Mouse (Mus musculus) left cerebral cortex, postnatal 14 days (tissue): ENCODE measurements around the gene Inpp4b. TPM values are rescaled to one million over a fixed set of nuclear protein-coding genes. Genes with fewer than 3 reads are reported as not detected.

Source experiments
- DNase-seq, 2 experiments: peaks; one replicate each; pipeline ENCODE4 v3.0.0; 2021 to 2022; ENCODE audit warnings: low spot score in 2 of 2, mixed read lengths in 1 of 2
- intact Hi-C: fragments of 180-260 bp; cut with DNase I; formaldehyde crosslinking; loops from one replicate; pipeline ENCODE4 v1.15.1; 2025
- total RNA-seq, 2 experiments: library from RNA; stranded (reverse); gene quantifications; 2 replicates each; pipeline ENCODE4 v1.2.3; 2021

The Inpp4b gene
- total RNA-seq, 2 experiments from 2014 or later = 9.8 to 12.6 TPM

DNA sequence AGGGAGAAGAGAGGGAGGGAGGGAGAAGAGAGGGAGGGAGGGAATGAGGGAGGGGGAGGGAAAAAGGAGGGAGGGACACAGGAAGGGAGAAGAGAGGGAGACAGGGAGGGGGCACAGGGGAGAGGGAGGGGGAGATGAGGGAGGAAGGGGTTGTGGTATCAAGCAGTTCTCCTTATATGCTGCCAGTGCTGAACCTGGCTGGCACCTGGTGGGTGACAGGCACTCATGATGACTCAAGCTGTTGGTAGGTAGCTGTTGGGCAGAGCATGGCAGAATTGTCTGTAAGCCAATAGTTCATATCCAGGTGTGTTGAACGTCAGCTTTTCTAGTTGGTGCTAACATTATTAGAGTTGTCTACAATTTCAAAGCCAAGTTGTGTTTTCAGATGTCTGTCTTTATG lies 512.7 kb downstream of the Inpp4b start:
- DNase-seq = no peak
- intact Hi-C loops = no loop called here

DNA sequence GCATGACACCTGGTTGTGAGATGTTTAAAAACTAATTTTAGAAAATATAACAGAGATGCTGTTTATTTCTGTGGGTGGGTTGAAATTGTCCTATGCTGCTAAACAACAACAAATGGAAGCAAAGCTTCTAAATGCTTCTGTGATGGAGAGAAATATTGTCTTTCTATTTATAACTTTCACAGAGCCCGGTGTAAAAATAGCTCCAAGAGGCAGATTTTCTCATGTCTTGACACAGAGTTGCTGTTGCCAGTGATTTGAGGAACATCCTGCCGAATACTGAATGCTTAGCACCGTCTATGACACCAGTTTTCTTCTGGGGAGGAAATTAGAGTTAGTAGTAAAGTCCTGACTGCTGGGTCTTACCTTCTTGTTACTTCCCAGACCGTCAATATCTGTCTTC lies 513.8 kb downstream of the Inpp4b start:
- peak in 1 of 2 experiments; percentile 22 for DNase-seq
- intact Hi-C loops = no loop called here

DNA sequence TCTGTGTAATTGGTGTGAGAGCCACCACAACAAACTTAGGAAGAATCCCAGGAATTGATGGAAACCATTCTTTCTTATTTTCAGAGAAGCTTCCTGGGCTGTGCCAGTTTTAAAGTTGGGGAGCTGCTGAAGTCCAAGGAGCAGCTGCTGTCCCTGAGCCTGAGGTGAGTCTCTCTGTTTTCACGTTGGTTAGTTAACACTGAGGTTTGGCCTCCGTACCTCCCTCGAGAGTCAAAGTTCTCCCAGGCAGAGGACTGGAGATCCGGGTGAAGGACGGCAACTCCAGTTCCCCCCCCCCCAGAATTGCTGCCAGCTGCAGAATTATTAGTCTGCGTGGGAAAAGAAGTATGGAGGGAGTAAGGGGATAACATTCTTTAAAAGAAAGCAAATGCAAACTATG lies 514.3 kb downstream of the Inpp4b start:
- DNase-seq = no peak
- intact Hi-C loops = no loop called here

DNA sequence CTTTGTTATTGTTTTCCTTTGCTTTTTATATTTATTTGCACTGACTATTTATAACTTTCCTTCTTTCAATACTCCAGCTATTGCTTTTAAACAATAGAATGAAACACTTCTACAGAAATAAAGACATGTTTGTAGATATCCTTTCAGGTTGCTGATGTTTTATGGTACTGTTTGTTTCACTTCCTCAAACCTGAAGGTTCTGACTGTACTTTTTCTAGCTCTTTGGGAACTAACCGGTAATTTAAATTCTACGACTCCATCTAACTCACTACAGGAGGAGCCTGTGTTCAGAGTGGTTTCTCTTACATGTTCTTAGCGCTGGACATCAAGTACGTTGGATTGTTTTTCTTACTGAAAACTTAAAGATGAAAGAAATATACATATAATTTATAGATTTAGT lies 516.0 kb downstream of the Inpp4b start:
- DNase-seq = no peak
- intact Hi-C loops = no loop called here

DNA sequence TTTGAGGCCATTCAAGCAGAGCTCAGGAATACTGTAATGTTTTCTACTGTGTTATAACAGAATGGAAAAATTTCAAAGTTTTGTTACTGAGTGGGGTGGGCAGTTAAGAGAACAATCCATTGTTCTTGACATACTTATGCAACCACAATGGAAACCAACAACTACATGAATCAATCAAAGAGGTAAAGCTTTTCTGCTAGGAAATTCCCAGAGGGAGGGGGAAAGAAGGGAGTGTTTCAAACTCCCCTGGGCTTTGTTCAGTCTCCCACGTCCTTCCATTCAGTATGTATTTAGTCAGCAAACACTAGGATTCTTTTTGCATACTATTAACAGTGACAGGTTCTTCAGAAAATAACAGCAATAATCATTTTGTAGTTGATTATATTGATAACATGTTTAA lies 517.4 kb downstream of the Inpp4b start:
- no peak for DNase-seq
- intact Hi-C loops = no loop called here

DNA sequence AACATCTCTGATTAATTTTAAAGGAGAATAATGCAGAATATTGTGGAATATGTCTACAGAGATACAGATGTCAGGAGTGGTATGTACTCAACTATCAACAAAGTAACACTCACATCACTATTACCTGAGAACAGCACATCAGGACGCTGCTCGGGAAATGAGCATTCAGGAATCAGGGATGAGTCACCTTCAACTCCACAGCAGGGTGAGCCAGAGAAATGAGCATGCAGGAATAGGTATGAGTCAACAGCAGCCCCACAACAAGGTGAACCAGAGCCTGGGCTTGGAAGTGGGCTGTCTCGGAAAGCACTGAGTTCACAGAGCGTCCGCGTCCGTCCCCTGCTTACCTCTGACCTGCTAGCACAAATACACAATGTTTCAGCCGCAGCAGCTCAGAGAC lies 519.0 kb downstream of the Inpp4b start:
- intact Hi-C loops = no loop called here
- no peak for DNase-seq

DNA sequence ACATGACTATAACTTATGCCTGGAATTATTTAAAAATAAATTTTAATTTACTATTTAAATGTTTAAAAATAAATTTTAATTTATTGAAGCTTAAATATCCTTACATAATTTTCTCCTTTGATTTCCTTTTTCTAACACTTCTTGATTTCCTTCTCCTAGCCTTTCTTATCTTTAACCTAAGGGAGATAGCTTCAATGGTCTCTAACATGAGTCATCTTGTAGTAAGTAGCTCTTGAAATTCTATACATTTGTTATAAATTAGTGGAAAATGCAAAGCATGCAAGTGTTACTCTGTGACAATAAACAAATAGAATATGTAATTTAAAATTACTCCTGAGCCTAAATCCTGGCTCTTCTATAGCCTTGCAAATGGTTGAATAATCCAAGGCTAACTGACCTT lies 520.4 kb downstream of the Inpp4b start:
- intact Hi-C loops = no loop called here
- DNase-seq = no peak

DNA sequence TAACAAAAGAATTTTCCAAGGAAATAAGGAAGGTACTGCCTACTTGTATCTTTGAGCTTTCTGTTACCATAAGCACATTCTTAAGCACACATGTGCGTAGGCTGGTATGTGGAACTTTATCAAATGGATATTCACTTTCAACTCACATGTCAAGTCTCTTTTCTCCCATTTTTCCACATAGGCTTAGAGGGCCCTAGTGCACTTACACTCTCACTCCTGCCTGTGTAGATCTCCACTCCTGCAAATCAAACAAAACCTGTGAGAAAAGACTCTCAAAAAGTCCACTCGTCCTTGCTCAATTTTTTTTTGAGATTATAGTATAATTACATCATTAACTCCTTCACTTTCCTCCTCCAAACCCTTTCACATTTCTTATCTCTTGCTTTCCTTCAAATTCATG lies 522.0 kb downstream of the Inpp4b start:
- intact Hi-C loops = no loop called here
- no peak for DNase-seq

DNA sequence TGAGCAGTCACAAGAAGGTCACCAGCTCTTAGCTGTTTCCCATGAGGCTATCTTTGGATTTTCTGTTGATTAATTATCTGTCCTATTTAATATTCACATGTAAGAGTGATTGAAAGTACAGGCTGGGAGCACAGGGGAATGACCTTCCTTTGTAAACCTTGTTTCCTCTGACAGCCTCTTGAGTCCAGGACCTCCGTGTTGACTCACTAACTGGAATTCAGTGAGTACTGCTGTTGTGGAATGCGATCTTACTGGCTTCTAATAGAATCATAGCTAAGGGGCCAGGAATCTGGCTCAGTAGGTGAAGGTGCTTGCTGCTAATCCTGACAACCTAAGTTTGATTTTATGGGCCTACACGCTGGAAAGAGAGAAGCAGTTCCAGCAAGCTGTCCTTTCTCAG lies 523.3 kb downstream of the Inpp4b start:
- no peak for DNase-seq
- intact Hi-C loops = no loop called here

DNA sequence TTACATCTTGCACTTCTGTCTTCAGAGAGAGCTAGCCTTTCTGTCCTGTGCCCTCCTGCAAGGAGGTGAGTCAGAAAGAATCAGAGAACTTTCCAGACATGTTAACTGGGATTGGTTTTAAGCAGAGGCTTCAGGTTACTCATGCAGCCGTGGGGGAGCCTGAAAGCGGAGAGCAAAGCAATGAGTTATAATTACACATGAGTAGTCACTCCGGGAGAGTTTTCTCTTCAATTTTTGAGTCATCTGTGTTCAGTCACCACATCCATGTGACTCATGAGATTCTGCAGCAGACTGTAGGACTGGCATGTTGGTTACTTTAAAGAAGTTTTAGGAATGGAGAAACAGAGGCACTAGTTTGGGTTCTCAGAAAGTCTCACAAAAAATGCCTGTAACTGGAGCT lies 524.7 kb downstream of the Inpp4b start:
- DNase-seq = peak; percentile 31 to 43
- intact Hi-C loops = no loop called here

DNA sequence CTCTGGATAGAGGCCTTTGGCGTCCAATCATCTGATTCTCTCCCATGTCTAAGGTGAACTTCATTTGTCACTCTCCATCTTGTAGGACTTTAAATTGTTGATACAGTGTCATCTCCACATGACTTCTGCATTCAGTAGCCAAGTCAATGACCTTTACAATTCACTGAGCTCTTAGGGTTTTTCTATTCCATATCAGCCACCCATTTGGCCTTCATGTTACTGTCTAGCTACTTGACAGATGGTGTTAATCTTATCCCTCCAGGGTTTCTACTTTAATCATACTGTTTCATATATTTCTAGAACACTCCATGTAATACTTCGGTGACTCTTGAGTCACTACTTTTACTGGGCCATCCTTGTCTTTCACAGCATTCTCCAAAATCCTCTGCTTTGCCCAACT lies 528.1 kb downstream of the Inpp4b start:
- no peak for DNase-seq
- intact Hi-C loops = no loop called here

DNA sequence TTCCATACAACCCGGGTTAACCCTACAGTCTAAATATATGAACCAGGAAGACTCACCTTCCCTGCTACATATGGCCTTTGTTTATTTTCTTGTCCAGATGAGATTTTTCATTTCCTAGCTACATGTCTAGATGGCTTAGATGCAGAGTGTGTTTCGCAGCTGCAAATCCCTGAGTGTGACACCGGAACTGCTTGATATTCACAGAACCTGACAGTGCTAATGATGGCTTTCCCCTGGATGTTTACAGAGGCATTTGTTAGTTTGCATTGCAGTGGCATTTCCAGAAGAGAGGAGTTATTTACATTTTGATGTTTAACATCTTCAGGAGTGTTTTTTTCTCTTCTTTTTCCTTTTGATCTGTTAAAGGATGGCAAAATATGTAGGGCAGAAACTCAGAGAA lies 537.7 kb downstream of the Inpp4b start:
- intact Hi-C loops = no loop called here
- DNase-seq = no peak

DNA sequence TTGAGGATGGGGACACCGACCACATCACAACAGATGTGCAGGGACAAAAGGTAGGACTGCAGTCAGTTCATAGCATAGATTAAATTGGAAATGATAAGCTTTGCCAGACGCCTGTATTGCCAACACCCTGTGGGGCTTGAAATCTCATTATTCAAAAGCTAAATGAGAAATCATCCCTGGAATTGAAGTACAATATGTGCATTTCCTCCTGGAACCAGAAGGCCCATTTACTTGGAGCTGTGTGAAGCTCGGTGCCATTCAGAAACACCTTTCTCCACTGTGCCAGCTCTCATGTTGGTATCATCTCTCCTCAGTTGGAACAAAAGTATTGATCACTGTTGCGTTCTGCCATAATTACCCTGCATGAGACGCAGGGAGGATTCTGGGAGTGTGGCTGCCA lies 541.8 kb downstream of the Inpp4b start:
- DNase-seq = no peak
- intact Hi-C loops = no loop called here

DNA sequence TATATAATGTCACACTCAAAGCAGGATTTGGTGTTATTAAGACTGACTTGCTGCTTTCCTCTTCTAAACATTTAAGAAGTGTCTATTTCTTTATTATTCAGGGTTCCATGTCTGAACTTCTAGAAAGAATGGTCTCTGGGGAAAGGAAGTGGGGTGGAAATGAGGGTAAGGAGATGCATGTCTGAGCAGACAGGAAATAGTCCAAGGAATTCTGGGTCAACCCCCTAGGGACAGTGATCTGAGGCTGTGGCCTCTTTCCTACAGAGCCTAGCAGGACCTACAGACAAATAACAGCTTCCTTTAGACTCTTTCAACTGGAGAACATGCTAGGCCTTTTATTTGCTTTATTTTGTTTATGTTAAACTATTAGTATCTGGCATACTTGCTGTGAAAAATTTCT lies 546.5 kb downstream of the Inpp4b start:
- DNase-seq = no peak
- intact Hi-C loops = no loop called here

DNA sequence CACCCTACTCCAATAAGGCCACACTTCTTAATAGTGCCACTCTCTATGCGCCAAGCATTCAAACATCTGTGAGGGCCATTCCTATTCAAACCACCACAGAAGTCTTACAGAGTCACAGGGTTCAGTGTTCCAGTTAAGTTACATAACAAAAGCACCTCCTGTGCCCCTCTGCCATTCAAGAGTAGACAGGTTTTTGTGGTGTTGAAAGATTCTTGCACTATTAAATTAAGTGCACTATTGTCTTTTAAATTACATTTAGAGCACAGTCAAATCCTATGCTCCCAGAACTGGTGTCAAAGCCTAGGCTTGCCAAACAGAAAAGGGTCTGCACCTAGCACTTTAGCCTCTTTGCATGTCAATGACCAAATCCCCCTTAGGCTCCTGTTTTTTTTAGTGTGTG lies 550.9 kb downstream of the Inpp4b start:
- intact Hi-C loops = no loop called here
- DNase-seq = no peak

DNA sequence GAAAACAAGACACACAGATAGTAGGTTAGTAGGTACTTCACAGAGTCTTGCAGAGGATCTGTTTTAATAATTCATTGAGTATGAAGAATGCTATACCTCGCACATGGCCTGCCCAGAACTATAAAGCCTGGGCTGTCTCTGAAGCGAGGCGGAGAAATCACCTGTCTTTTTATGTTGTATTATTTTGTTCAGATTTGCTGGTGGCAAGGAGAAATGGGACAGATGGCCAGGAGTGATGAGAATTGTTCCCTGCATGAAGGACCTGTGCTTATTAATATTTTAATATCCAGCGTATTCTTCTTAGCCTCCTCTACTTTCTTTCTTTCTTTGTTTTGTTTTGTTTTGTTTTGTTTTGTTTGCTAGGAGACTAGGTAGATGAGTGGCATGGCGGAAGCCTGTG lies 604.5 kb downstream of the Inpp4b start:
- DNase-seq = no peak
- intact Hi-C loops = no loop called here

DNA sequence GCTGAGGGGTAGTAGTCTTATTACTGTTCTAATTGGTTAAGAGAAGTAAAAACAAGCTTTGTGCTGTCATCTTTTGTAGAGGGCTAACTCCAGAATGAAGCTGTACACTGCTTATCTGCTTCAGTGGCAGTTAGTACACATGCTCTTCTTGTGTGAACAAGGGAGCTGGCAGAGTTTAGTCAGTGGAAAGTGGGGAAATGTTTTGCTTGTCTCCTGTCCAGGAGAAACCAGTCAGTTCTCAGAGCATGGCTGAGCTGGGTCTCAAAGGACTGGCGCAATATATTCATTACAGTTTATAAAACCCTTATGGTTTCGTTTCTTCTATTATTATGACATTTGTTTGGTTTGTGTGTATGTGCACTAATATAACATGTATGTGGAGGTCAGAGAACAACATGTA lies 610.7 kb downstream of the Inpp4b start:
- intact Hi-C loops = no loop called here
- no peak for DNase-seq

DNA sequence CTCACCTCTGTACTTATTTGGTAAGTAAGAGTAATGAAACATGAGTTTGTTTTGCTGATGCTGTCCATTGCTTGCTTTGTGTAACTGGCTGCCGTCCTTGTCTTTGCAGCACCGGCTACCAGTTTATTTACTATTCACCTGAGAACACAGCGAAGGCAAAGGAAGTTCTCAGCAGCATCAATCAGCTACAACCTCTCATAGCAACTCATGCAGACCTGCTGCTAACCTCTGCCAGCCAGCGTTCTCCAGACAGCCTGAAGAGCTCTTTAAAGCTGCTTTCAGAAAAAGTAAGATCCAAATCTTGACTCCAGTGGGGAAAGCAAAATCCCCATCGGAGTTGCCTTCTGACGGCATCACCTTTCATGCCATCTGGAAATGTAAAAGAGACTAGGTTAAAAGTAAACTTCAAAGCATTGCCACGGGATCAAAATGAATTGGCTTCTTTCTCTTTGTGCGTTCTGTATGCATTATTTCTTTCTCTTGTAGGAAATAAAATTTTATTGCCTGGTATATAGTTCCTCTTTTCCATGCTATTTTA lies 642.8 kb downstream of the Inpp4b start:
- intact Hi-C loops = no loop called here
- DNase-seq = no peak

DNA sequence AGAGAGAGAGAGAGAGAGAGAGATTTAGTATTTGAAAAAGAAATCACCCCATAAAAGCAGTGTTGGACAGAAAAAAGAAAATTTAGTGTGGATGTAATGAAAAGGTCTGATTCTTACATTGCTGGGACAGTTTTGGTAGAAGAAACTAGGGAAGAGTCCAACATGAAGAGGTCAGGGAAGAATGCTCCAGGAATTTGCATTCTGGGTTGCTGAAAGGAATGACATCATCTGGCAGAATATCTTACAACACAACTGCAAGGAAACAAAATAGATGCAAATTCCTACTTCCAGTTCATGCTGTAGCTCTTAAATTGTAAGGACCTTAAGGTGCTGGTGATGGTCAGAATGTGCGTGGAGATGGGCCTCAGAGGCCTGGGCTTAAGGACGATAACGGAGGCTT lies 650.6 kb downstream of the Inpp4b start:
- no peak for DNase-seq
- intact Hi-C loops = no loop called here

DNA sequence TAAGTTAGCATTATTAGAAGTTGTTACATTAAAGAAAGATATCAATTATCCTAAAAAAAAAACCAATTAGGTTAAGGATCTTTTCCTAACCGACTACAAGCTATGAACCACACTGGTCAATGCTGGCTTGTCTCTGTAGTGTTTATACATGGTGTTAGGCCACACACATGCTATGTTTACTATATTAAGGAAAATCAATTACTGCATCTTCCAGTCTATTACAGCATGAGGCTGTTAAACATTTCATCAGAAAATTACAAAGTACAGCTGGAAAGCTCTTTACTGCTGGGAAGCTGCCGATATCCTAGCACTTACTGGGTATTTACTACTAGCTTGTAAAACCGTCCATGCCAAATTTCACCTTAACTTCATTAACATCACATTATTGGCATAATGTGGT lies 653.9 kb downstream of the Inpp4b start:
- no peak for DNase-seq
- intact Hi-C loops = no loop called here

DNA sequence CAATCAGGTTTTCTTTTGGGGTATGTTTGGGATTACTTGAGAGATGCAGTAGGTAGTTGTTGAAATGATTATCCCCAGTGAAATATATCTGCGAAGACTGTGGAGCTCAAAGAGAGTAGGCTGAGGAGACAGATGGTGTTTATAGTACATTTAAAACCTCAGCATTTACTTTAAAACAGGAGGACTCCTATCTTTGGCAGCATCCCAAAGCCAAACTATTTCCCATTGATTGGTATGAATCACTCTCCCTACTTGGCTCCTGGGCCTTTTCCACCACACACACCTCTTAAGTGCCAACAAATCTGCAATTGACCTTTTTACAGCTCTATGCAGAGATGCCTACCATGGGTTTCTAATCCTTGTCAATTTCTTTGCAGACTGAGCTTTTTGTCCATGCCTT lies 654.5 kb downstream of the Inpp4b start:
- intact Hi-C loops = no loop called here
- peak; percentile 21 to 34 for DNase-seq

DNA sequence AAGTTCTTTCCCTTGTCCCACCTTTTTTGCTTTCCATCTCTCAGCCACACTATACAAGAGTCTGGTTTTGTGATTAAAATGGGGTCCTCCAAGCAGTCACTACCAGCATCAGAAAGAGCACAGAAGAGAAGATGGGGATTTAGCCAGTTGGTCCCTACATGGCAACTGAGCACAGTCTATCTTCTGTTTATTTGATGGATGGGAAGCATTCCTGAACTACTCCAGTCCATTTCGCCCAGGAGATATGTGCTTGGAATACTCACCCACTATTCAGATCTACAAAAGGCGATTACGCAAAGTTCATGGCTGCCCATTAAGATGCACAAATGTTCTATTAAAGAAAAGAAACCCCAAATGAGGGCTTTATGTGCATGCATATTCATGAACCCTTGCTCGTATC lies 661.8 kb downstream of the Inpp4b start:
- DNase-seq = no peak
- intact Hi-C loops = no loop called here
